Mouse (Mus musculus): ENCODE measurements around the gene Olfr126.

The Olfr126 gene

GRCm38 (mm10) chr17:37847183-37847582 lies at the start of gene Olfr126:
TSS of gene Olfr126 (plus strand) at chr17:37847483.
- DNase-seq, result no peak

- DNase-seq, result no peak
These were observed 47.7 kb upstream of the Olfr126 start, which contains the start of gene Olfr124 for GRCm38 (mm10) chr17:37799588-37799987. TSS of gene Olfr124 (plus strand) at chr17:37799888.

- no peak for DNase-seq
These were observed 14.6 kb upstream of the Olfr126 start, which contains the start of gene Olfr125 for GRCm38 (mm10) chr17:37832649-37833048. TSS of gene Olfr125 (plus strand) at chr17:37832949.

- DNase-seq, result no peak
These were observed 16.6 kb downstream of the Olfr126 start for GRCm38 (mm10) chr17:37863901-37864300.

GRCm38 (mm10) chr17:37869676-37870205 lies 22.5 kb downstream of the Olfr126 start:
- no peak for DNase-seq

- no peak for DNase-seq
These were observed 26.5 kb downstream of the Olfr126 start for GRCm38 (mm10) chr17:37873830-37874229.

GRCm38 (mm10) chr17:37900137-37900536 lies 52.9 kb downstream of the Olfr126 start, which contains the start of gene Olfr127:
TSS of gene Olfr127 (plus strand) at chr17:37900437.
- no peak for DNase-seq
